Mouse (Mus musculus): ENCODE measurements around the gene Lrrc1. TPM values are rescaled to one million over a fixed set of nuclear protein-coding genes. Genes with fewer than 3 reads are reported as not detected.

Gene Lrrc1
- polyA plus RNA-seq, 1 experiment from 2014 or later, result 14.9 TPM

- Histone ChIP-seq H3K4me2 (no peak overlapping the region), H3K9me3 (replicated peaks) (no peaks in the 10 kb centered on the region), H3K36me3 (peaks cover 27% of the 10 kb centered on the region), H3K4me1 (replicated peaks) (peaks cover 20% of the 10 kb centered on the region), H3K9ac (no peak overlapping the region), H3K27me3 (replicated peaks) (no peaks in the 10 kb centered on the region), H3K4me3 (no peak overlapping the region), H3K27ac (ENCODE audit: poor library complexity, severe bottlenecking) (no peak overlapping the region)
- 87% methylated on average over 6 of the region's 6 CpGs for WGBS
- no peak for ATAC-seq (ENCODE audit: insufficient number of reproducible peaks, low FRiP score)
Observed at GRCm38 (mm10) chr9:77437131-77437530, 107.5 kb downstream of the Lrrc1 start.

- WGBS, result 32% methylated on average over 12 of the region's 12 CpGs
- ATAC-seq (ENCODE audit: insufficient number of reproducible peaks, low FRiP score), result no peak
- peaks cover 28% of the 10 kb centered on the region for H3K4me1 ChIP-seq (replicated peaks)
- no peak overlapping the region for H3K4me2 ChIP-seq
- no peak overlapping the region for H3K9ac ChIP-seq
- H3K4me3 ChIP-seq, result no peak overlapping the region
- H3K27ac ChIP-seq (ENCODE audit: poor library complexity, severe bottlenecking), result no peak overlapping the region
- H3K36me3 ChIP-seq, result peaks cover 20% of the 10 kb centered on the region
- no peaks in the 10 kb centered on the region for H3K27me3 ChIP-seq (replicated peaks)
- no peaks in the 10 kb centered on the region for H3K9me3 ChIP-seq (replicated peaks)
Observed at GRCm38 (mm10) chr9:77434965-77435364, 109.7 kb downstream of the Lrrc1 start.

DNA sequence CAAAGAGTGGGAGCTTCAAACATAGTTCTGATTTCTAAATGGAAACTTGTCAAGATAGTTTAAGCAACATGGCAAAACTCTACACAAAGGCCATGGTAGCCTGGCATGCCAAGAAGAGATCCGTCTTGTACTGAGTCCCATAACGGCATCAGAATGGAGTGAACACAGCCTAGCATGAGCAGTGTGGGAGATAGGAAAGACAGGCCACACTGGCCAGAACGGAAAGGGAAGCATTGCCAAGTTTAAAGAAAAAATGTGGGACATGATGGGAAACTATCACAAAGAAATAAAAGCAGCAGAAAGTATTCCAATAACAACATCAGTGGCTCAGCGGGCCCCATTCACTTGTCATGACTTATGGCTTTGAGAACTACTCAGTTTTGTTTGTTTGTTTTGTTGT is 111.2 kb downstream of the Lrrc1 start:
- no peak overlapping the region for H3K9ac ChIP-seq
- ATAC-seq (ENCODE audit: insufficient number of reproducible peaks, low FRiP score), result no peak
- H3K27ac ChIP-seq (ENCODE audit: poor library complexity, severe bottlenecking), result no peak overlapping the region
- peaks cover 34% of the 10 kb centered on the region for H3K4me1 ChIP-seq (replicated peaks)
- peaks cover 20% of the 10 kb centered on the region for H3K36me3 ChIP-seq
- no peaks in the 10 kb centered on the region for H3K9me3 ChIP-seq (replicated peaks)
- whole genome bisulfite sequencing, result 80% methylated on average over 4 of the region's 4 CpGs
- no peak overlapping the region for H3K4me3 ChIP-seq
- no peaks in the 10 kb centered on the region for H3K27me3 ChIP-seq (replicated peaks)
- H3K4me2 ChIP-seq, result no peak overlapping the region

DNA sequence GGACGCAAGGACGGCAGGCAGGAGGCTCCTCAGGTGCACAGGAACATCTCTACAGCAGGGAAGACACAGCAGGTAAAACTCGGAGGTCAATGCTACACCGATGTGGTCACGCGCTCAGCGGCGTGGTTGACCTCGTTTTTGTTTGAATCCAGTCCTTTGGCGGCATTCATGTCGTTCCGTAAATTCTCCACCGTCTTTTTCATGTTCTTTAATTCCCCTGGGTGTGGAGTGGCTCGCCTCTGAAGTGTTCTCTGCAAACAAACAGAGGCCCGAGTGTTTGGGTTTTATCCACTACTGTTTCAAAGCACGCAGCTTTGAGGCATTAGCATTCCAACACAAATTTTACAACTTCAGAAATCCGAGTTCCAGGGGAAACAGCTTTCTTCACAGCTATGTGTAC is 112.6 kb downstream of the Lrrc1 start:
- no peaks in the 10 kb centered on the region for H3K27me3 ChIP-seq (replicated peaks)
- WGBS, result 87% methylated on average over 17 of the region's 17 CpGs
- no peaks in the 10 kb centered on the region for H3K9me3 ChIP-seq (replicated peaks)
- no peak overlapping the region for H3K4me3 ChIP-seq
- H3K27ac ChIP-seq (ENCODE audit: poor library complexity, severe bottlenecking), result no peak overlapping the region
- peaks cover 16% of the 10 kb centered on the region for H3K36me3 ChIP-seq
- H3K4me1 ChIP-seq (replicated peaks), result peaks cover 42% of the 10 kb centered on the region
- no peak overlapping the region for H3K9ac ChIP-seq
- no peak for ATAC-seq (ENCODE audit: insufficient number of reproducible peaks, low FRiP score)
- no peak overlapping the region for H3K4me2 ChIP-seq

GRCm38 (mm10) chr9:77430413-77431087 is 114.1 kb downstream of the Lrrc1 start:
- H3K27me3 ChIP-seq (replicated peaks), result no peaks in the 10 kb centered on the region
- no peak overlapping the region for H3K4me3 ChIP-seq
- no peak overlapping the region for H3K4me2 ChIP-seq
- no peaks in the 10 kb centered on the region for H3K9me3 ChIP-seq (replicated peaks)
- 66% methylated on average over 9 of the region's 9 CpGs for WGBS
- no peak overlapping the region for H3K9ac ChIP-seq
- peak overlapping the region; percentile 23; the same call in 1 of the 2 replicates for H3K27ac ChIP-seq (ENCODE audit: poor library complexity, severe bottlenecking)
- H3K4me1 ChIP-seq (replicated peaks), result peaks cover 49% of the 10 kb centered on the region
- peaks cover 16% of the 10 kb centered on the region for H3K36me3 ChIP-seq
- ATAC-seq (ENCODE audit: insufficient number of reproducible peaks, low FRiP score), result no peak

- Histone ChIP-seq H3K4me1 (replicated peaks) (peaks cover 42% of the 10 kb centered on the region), H3K4me2 (no peak overlapping the region), H3K9ac (no peak overlapping the region), H3K4me3 (no peak overlapping the region), H3K36me3 (peaks cover 16% of the 10 kb centered on the region), H3K9me3 (replicated peaks) (no peaks in the 10 kb centered on the region), H3K27me3 (replicated peaks) (no peaks in the 10 kb centered on the region), H3K27ac (ENCODE audit: poor library complexity, severe bottlenecking) (peak overlapping the region; percentile 91)
- peak; percentile 52 for ATAC-seq (ENCODE audit: insufficient number of reproducible peaks, low FRiP score)
- WGBS, result 46% methylated on average over 11 of the region's 11 CpGs
Observed at GRCm38 (mm10) chr9:77429230-77430015, 115.2 kb downstream of the Lrrc1 start.

DNA sequence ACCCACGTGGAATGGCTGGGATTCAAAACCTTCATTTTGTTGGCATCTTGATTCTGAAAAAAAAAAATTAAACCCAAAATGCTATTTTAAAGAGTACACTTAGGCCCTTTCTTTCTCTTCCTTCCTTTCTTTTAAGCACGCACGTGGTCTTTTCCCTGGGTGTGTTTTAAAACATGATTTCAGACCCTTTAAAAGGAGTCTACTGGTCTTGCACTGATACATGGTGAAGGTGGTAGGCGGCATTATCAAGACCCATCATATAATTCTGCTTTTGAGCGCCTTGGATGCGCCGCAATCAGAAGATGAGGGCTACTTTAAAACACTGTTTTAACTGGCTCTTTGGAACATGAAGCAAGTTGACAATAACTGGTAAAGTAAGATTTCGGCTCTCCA is 115.9 kb downstream of the Lrrc1 start:
- peaks cover 42% of the 10 kb centered on the region for H3K4me1 ChIP-seq (replicated peaks)
- H3K27me3 ChIP-seq (replicated peaks), result no peaks in the 10 kb centered on the region
- H3K27ac ChIP-seq (ENCODE audit: poor library complexity, severe bottlenecking), result peak overlapping the region; percentile 91
- H3K9ac ChIP-seq, result no peak overlapping the region
- no peaks in the 10 kb centered on the region for H3K9me3 ChIP-seq (replicated peaks)
- peak overlapping the region; percentile 58 for H3K4me2 ChIP-seq
- no peak overlapping the region for H3K4me3 ChIP-seq
- no peak for ATAC-seq (ENCODE audit: insufficient number of reproducible peaks, low FRiP score)
- WGBS, result 79% methylated on average over 8 of the region's 8 CpGs
- H3K36me3 ChIP-seq, result peaks cover 11% of the 10 kb centered on the region

GRCm38 (mm10) chr9:77428115-77428747 is 116.4 kb downstream of the Lrrc1 start:
- H3K27me3 ChIP-seq (replicated peaks), result no peaks in the 10 kb centered on the region
- ATAC-seq (ENCODE audit: insufficient number of reproducible peaks, low FRiP score), result no peak
- H3K4me2 ChIP-seq, result peak overlapping the region; percentile 58
- peak overlapping the region; percentile 91 for H3K27ac ChIP-seq (ENCODE audit: poor library complexity, severe bottlenecking)
- H3K9ac ChIP-seq, result peak overlapping the region; percentile 52
- no peaks in the 10 kb centered on the region for H3K9me3 ChIP-seq (replicated peaks)
- H3K4me3 ChIP-seq, result no peak overlapping the region
- H3K36me3 ChIP-seq, result peaks cover 11% of the 10 kb centered on the region
- H3K4me1 ChIP-seq (replicated peaks), result peaks cover 42% of the 10 kb centered on the region
- WGBS, result 12% methylated on average over 14 of the region's 14 CpGs

DNA sequence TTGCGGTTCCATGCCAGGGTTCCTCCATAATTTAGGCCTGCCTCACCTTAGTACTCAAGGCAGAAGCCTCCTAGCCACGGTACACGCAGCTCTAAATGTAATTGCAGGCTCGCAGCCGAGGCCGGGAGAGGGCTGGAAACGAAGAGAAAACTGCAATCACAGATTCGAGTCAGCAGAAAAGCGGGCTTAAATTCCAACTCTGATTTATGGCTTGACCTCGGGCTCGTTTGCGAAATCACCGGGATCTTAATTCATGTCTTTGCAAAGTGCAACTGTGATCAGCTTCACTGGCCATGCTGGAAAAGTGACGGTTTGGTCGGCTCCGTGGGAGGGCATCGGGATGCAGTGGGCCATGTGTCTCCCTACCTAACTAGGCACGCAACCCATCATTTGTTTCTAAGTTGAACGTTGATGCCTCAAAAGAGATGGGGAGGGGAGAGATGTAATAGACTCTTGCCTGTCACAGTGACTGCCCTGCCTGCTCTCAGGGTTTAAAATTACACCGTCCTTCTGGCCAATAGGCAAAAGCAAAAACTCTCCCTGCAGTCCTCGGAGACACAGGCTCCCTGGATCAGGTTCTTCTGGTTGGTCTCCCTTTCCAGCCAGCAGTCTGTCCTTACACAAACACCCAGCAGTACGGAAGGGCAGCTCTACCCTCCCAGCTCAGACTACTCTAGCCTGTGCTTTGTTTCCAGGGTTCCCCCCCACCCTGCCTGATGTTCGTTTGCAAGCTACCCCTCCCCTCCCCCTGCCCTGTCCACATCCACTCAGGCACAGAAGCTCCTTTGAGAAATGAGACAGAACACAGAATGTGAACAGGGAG is 117.2 kb downstream of the Lrrc1 start:
- Histone ChIP-seq H3K27ac (ENCODE audit: poor library complexity, severe bottlenecking) (peak overlapping the region; percentile 91), H3K9ac (peak overlapping the region; percentile 52), H3K4me1 (replicated peaks) (peaks cover 42% of the 10 kb centered on the region), H3K4me2 (peak overlapping the region; percentile 58), H3K27me3 (replicated peaks) (no peaks in the 10 kb centered on the region), H3K4me3 (no peak overlapping the region), H3K36me3 (peaks cover 8% of the 10 kb centered on the region), H3K9me3 (replicated peaks) (no peaks in the 10 kb centered on the region)
- peak; percentile 55 for ATAC-seq (ENCODE audit: insufficient number of reproducible peaks, low FRiP score)
- WGBS, result 46% methylated on average over 23 of the region's 23 CpGs

- no peak overlapping the region for H3K27ac ChIP-seq (ENCODE audit: poor library complexity, severe bottlenecking)
- no peak for ATAC-seq (ENCODE audit: insufficient number of reproducible peaks, low FRiP score)
- no peaks in the 10 kb centered on the region for H3K27me3 ChIP-seq (replicated peaks)
- no peak overlapping the region for H3K4me3 ChIP-seq
- no peaks in the 10 kb centered on the region for H3K36me3 ChIP-seq
- H3K4me1 ChIP-seq (replicated peaks), result peaks cover 42% of the 10 kb centered on the region
- no peaks in the 10 kb centered on the region for H3K9me3 ChIP-seq (replicated peaks)
- no peak overlapping the region for H3K4me2 ChIP-seq
- 60% methylated on average over 14 of the region's 14 CpGs for WGBS
- no peak overlapping the region for H3K9ac ChIP-seq
Observed at GRCm38 (mm10) chr9:77426110-77426509, 118.6 kb downstream of the Lrrc1 start.

All from heart, embryonic 12.5 days (tissue).